Mouse (Mus musculus) bone marrow, adult 2 months (tissue): Measurements from ENCODE around the gene Cldn16.

Source experiments
- CTCF ChIP-seq: fragments of 200-500 bp; IDR thresholded peaks from 2 replicates; pipeline ENCODE4 v1.5.1; 2011; ENCODE audit warnings: low read length, control low read depth; ENCODE audit not compliant: control insufficient read depth, insufficient read depth
- POLR2A ChIP-seq: fragments of 200-500 bp; IDR thresholded peaks from 2 replicates; pipeline ENCODE4 v1.6.1; 2011; ENCODE audit warnings: low read depth, mild to moderate bottlenecking, control low read depth, low read length, borderline replicate concordance; ENCODE audit not compliant: control insufficient read depth

GRCm38 (mm10) chr16:26440031-26440430 lies 22.9 kb upstream of the Cldn16 start:
- TF ChIP-seq CTCF, result no peak
- no peak for TF ChIP-seq POLR2A
